Mouse (Mus musculus) liver, adult 2 months (tissue): ENCODE measurements at regions not wholly inside any gene's neighbourhood (a gene's known extent, or its start where the extent isn't known, plus 50 kb on each side); places are given as distances from the start of the nearest gene placed in this dataset.
A peak's percentile ranks its signal among the peaks of the same experiment; 100 is the strongest.

Source experiments
- DNase-seq: peaks from one replicate; pipeline ENCODE4 v3.0.0-alpha.2; 2011; ENCODE audit warnings: low read depth, low spot score; ENCODE audit errors: extremely low read depth
- H3K27ac ChIP-seq: fragments of 200-500 bp; replicated peaks from 2 replicates; pipeline ENCODE4 v1.5.1; 2012; ENCODE audit warnings: low read depth, mild to moderate bottlenecking, control low read depth, inconsistent platforms, low read length; ENCODE audit not compliant: insufficient read depth
- H3K27me3 ChIP-seq: fragments of 200-500 bp; 2 replicates; pipeline ENCODE4 v1.6.1; 2012; ENCODE audit warnings: mild to moderate bottlenecking, moderate library complexity, low read length, inconsistent platforms; ENCODE audit not compliant: control insufficient read depth, insufficient read depth
- H3K36me3 ChIP-seq: fragments of 200-500 bp; 2 replicates; pipeline ENCODE4 v1.6.1; 2012; ENCODE audit warnings: low read length, inconsistent platforms; ENCODE audit not compliant: control insufficient read depth, insufficient read depth
- H3K4me1 ChIP-seq: fragments of 200-500 bp; 2 replicates; pipeline ENCODE4 v1.6.1; 2011; ENCODE audit warnings: low read length; ENCODE audit not compliant: control insufficient read depth, insufficient read depth
- H3K4me3 ChIP-seq: fragments of 200-500 bp; 2 replicates; pipeline ENCODE4 v1.5.1; 2011; ENCODE audit warnings: low read depth, mild to moderate bottlenecking, control low read depth, low read length, moderate library complexity; ENCODE audit not compliant: insufficient read depth
- H3K79me2 ChIP-seq: fragments of 200-500 bp; 2 replicates; pipeline ENCODE4 v1.6.1; 2012; ENCODE audit warnings: inconsistent platforms, mild to moderate bottlenecking, low read length, moderate library complexity; ENCODE audit not compliant: control insufficient read depth, insufficient read depth
- H3K9ac ChIP-seq: fragments of 200-500 bp; 2 replicates; pipeline ENCODE4 v1.6.1; 2012; ENCODE audit warnings: low read depth, mild to moderate bottlenecking, control low read depth, inconsistent platforms, low read length
- CTCF ChIP-seq: fragments of 200-500 bp; IDR thresholded peaks from 2 replicates; pipeline ENCODE4 v1.5.1; 2011; ENCODE audit warnings: low read depth, low read length, control low read depth
- POLR2A ChIP-seq: fragments of 200-500 bp; IDR thresholded peaks from 2 replicates; pipeline ENCODE4 v1.6.1; 2011; ENCODE audit warnings: low read length, control low read depth; ENCODE audit not compliant: insufficient read depth; ENCODE audit errors: extremely low read depth
- WGBS: fragments of 180-500 bp; shearing (Covaris S2); methylation state at CpG from one replicate; pipeline ENCODE4 v1.1.7; 2018; 5-methylcytosine and 5-hydroxymethylcytosine counted together

- WGBS: 83% methylated on average over 4 of the region's 4 CpGs
- H3K36me3 ChIP-seq: no peaks in the 10 kb centered on the region
- no peaks in the 10 kb centered on the region for H3K79me2 ChIP-seq
- H3K4me1 ChIP-seq: peaks cover 2% of the 10 kb centered on the region; the same call in 1 of the 2 replicates
- H3K27ac ChIP-seq: no peak overlapping the region
- H3K9ac ChIP-seq: no peak overlapping the region
- no peaks in the 10 kb centered on the region for H3K27me3 ChIP-seq
- DNase-seq: no peak
- TF ChIP-seq CTCF: no peak
- no peak for TF ChIP-seq POLR2A
- H3K4me3 ChIP-seq: no peak overlapping the region
Measured at GRCm38 (mm10) chr8:125341606-125342005, 228.0 kb downstream of the Sipa1l2 start.

GRCm38 (mm10) chr8:125338222-125338621 is 231.4 kb downstream of the Sipa1l2 start:
- peak; percentile 57 for DNase-seq
- no peaks in the 10 kb centered on the region for H3K4me1 ChIP-seq
- H3K36me3 ChIP-seq: no peaks in the 10 kb centered on the region
- H3K27ac ChIP-seq: no peak overlapping the region
- H3K4me3 ChIP-seq: no peak overlapping the region
- H3K9ac ChIP-seq: no peak overlapping the region
- no peaks in the 10 kb centered on the region for H3K27me3 ChIP-seq
- TF ChIP-seq CTCF: peak; percentile 84
- no peak for TF ChIP-seq POLR2A
- H3K79me2 ChIP-seq: no peaks in the 10 kb centered on the region
- WGBS: 26% methylated on average over 6 of the region's 6 CpGs

GRCm38 (mm10) chr8:125337444-125338077 is 232.0 kb downstream of the Sipa1l2 start:
- Histone ChIP-seq H3K9ac (no peak overlapping the region), H3K79me2 (no peaks in the 10 kb centered on the region), H3K4me1 (no peaks in the 10 kb centered on the region), H3K27me3 (no peaks in the 10 kb centered on the region), H3K27ac (no peak overlapping the region), H3K36me3 (no peaks in the 10 kb centered on the region), H3K4me3 (no peak overlapping the region)
- TF ChIP-seq POLR2A (no peak), CTCF (no peak)
- peak; percentile 24 for DNase-seq
- 22% methylated on average over 18 of the region's 18 CpGs for WGBS

GRCm38 (mm10) chr8:125336799-125337198 is 232.8 kb downstream of the Sipa1l2 start:
- TF ChIP-seq CTCF (no peak), POLR2A (no peak)
- WGBS: 77% methylated on average over 3 of the region's 3 CpGs

GRCm38 (mm10) chr8:125335575-125336370 is 233.8 kb downstream of the Sipa1l2 start:
- TF ChIP-seq POLR2A (no peak), CTCF (no peak)
- H3K36me3 ChIP-seq: no peaks in the 10 kb centered on the region
- no peak overlapping the region for H3K9ac ChIP-seq
- no peak overlapping the region for H3K27ac ChIP-seq
- WGBS: 91% methylated on average over 28 of the region's 28 CpGs
- no peaks in the 10 kb centered on the region for H3K27me3 ChIP-seq
- no peak for DNase-seq
- H3K79me2 ChIP-seq: no peaks in the 10 kb centered on the region
- H3K4me3 ChIP-seq: no peak overlapping the region
- no peaks in the 10 kb centered on the region for H3K4me1 ChIP-seq

More at GRCm38 (mm10) chr8:125336799-125337198, 232.8 kb downstream of the Sipa1l2 start:
- no peaks in the 10 kb centered on the region for H3K36me3 ChIP-seq
- no peak overlapping the region for H3K27ac ChIP-seq
- H3K9ac ChIP-seq: no peak overlapping the region
- no peaks in the 10 kb centered on the region for H3K27me3 ChIP-seq
- H3K4me3 ChIP-seq: no peak overlapping the region
- no peaks in the 10 kb centered on the region for H3K4me1 ChIP-seq
- DNase-seq: no peak
- no peaks in the 10 kb centered on the region for H3K79me2 ChIP-seq

GRCm38 (mm10) chr8:125335171-125335570 is 234.4 kb downstream of the Sipa1l2 start:
- H3K9ac ChIP-seq: no peak overlapping the region
- no peak for TF ChIP-seq CTCF
- no peak for TF ChIP-seq POLR2A
- H3K27me3 ChIP-seq: no peaks in the 10 kb centered on the region
- H3K27ac ChIP-seq: no peak overlapping the region
- no peaks in the 10 kb centered on the region for H3K79me2 ChIP-seq
- WGBS: 75% methylated on average over 6 of the region's 6 CpGs
- no peak for DNase-seq
- no peaks in the 10 kb centered on the region for H3K4me1 ChIP-seq
- no peaks in the 10 kb centered on the region for H3K36me3 ChIP-seq
- H3K4me3 ChIP-seq: no peak overlapping the region
